Mouse (Mus musculus) C2C12 (cell line): Measurements from ENCODE around the gene Cavin2. TPM values are rescaled to one million over a fixed set of nuclear protein-coding genes. Genes with fewer than 3 reads are reported as not detected.

Source experiments
- H3K27me3 ChIP-seq: one replicate; pipeline ENCODE4 v1.6.1; 2011; ENCODE audit not compliant: control insufficient read depth, insufficient read depth, insufficient read length
- H3K36me3 ChIP-seq: one replicate; pipeline ENCODE4 v1.6.1; 2011; ENCODE audit not compliant: control insufficient read depth, insufficient read depth
- H3K4me3 ChIP-seq: one replicate; pipeline ENCODE4 v1.5.1; 2011; ENCODE audit warnings: mild to moderate bottlenecking, control low read depth; ENCODE audit not compliant: poor library complexity, insufficient read depth, severe bottlenecking
- H3K79me2 ChIP-seq: one replicate; pipeline ENCODE4 v1.6.1; 2011; ENCODE audit not compliant: control insufficient read depth, insufficient read depth
- H3K79me3 ChIP-seq: one replicate; pipeline ENCODE4 v1.6.1; 2011; ENCODE audit warnings: low read depth, control low read depth
- H3ac ChIP-seq: one replicate; pipeline ENCODE3; 2011; ENCODE audit warnings: low read depth; ENCODE audit not compliant: control insufficient read depth, insufficient read length
- CEBPB ChIP-seq: IDR thresholded peaks from one replicate; pipeline ENCODE4 v1.6.1; 2011; ENCODE audit warnings: low read depth, mild to moderate bottlenecking, control low read depth, moderate library complexity
- CTCF ChIP-seq: IDR thresholded peaks from one replicate; pipeline ENCODE4 v1.5.1; 2011; ENCODE audit not compliant: control insufficient read depth, insufficient read depth, insufficient read length
- FOSL1 ChIP-seq: IDR thresholded peaks from one replicate; pipeline ENCODE4 v1.8.0; 2011; ENCODE audit warnings: mild to moderate bottlenecking, low read length; ENCODE audit not compliant: poor library complexity, insufficient read depth, severe bottlenecking
- MAX ChIP-seq: IDR thresholded peaks from one replicate; pipeline ENCODE4 v1.6.1; 2011; ENCODE audit warnings: mild to moderate bottlenecking, control low read depth
- MYOD1 ChIP-seq: IDR thresholded peaks from one replicate; pipeline ENCODE4 v1.6.1; 2011; ENCODE audit warnings: low read depth; ENCODE audit not compliant: control insufficient read depth, insufficient read length
- MYOG ChIP-seq: IDR thresholded peaks from one replicate; pipeline ENCODE4 v1.6.1; 2011; ENCODE audit not compliant: control insufficient read depth, insufficient read length; ENCODE audit errors: extremely low read depth
- USF1 ChIP-seq: IDR thresholded peaks from one replicate; pipeline ENCODE4 v1.6.1; 2011; ENCODE audit warnings: low read depth, mild to moderate bottlenecking, control low read depth, moderate library complexity
- long read RNA-seq, 2 experiments: library from polyadenylated mRNA; unstranded; transcript quantifications; one replicate each; pipeline ENCODE4 v2.0.0; 2019 to 2020
- polyA plus RNA-seq: library from polyadenylated mRNA; unstranded; fragments of >200 nt; fragmentation: generic; extraction: Trizol; gene quantifications from one replicate; pipeline ENCODE4 v1.2.1, GENCODE M21; 2012; ENCODE audit warnings: missing spikeins

The Cavin2 gene
- polyA plus RNA-seq, result 0.29 TPM
- long read RNA-seq, experiment 1, transcript Cavin2-201 (2 exons, 3,055 nt), result major isoform, 51 of 57 reads
- long read RNA-seq, experiment 1, partial matches to known transcripts, result 0 of 57 reads
- long read RNA-seq, experiment 1, other reads (novel, unspliced or antisense), result 6 of 57 reads
- long read RNA-seq, experiment 2, transcript Cavin2-201 (2 exons, 3,055 nt), result major isoform, 326 of 334 reads
- long read RNA-seq, experiment 2, partial matches to known transcripts, result 0 of 334 reads
- long read RNA-seq, experiment 2, other reads (novel, unspliced or antisense), result 8 of 334 reads

- Histone ChIP-seq H3ac (peak within 1 kb of the TSS; percentile 10), H3K79me3 (no peaks in the 10 kb centered on the region), H3K4me3 (no peak within 1 kb of the TSS), H3K27me3 (no peaks in the 10 kb centered on the region), H3K36me3 (no peaks in the 10 kb centered on the region), H3K79me2 (no peaks in the 10 kb centered on the region)
- TF ChIP-seq MYOD1 (no peak), MAX (no peak), CEBPB (no peak), MYOG (no peak), CTCF (no peak), USF1 (no peak), FOSL1 (no peak)
These were observed at the start of gene Cavin2 for GRCm38 (mm10) chr1:51288755-51289619. Gene Cavin2, plus strand, starts transcription at chr1:51289126.

GRCm38 (mm10) chr1:51241311-51241986 lies 47.5 kb upstream of the Cavin2 start:
- no peak for TF ChIP-seq MYOD1
- TF ChIP-seq CEBPB, result no peak
- TF ChIP-seq USF1, result no peak
- TF ChIP-seq CTCF, result no peak
- TF ChIP-seq MYOG, result no peak
- TF ChIP-seq MAX, result no peak
- no peak for TF ChIP-seq FOSL1
- Histone ChIP-seq H3K79me2 (no peaks in the 10 kb centered on the region), H3K27me3 (no peaks in the 10 kb centered on the region), H3ac (no peak overlapping the region), H3K79me3 (no peaks in the 10 kb centered on the region), H3K4me3 (no peak overlapping the region), H3K36me3 (no peaks in the 10 kb centered on the region)

GRCm38 (mm10) chr1:51243294-51243693 lies 45.6 kb upstream of the Cavin2 start:
- Histone ChIP-seq H3K36me3 (no peaks in the 10 kb centered on the region), H3K79me3 (no peaks in the 10 kb centered on the region), H3K27me3 (no peaks in the 10 kb centered on the region), H3K79me2 (no peaks in the 10 kb centered on the region), H3K4me3 (no peak overlapping the region), H3ac (no peak overlapping the region)
- TF ChIP-seq CTCF (no peak), FOSL1 (peak; percentile 49), MYOG (no peak), USF1 (peak; percentile 50), MYOD1 (peak; percentile 98), CEBPB (no peak), MAX (peak; percentile 40)

- H3K27me3 ChIP-seq, result no peaks in the 10 kb centered on the region
- no peaks in the 10 kb centered on the region for H3K36me3 ChIP-seq
- TF ChIP-seq MYOG (no peak), MYOD1 (no peak), USF1 (no peak), MAX (no peak), CEBPB (no peak), FOSL1 (no peak), CTCF (no peak)
- no peaks in the 10 kb centered on the region for H3K79me2 ChIP-seq
- no peak overlapping the region for H3K4me3 ChIP-seq
- no peak overlapping the region for H3ac ChIP-seq
- H3K79me3 ChIP-seq, result no peaks in the 10 kb centered on the region
These were observed 45.1 kb upstream of the Cavin2 start for GRCm38 (mm10) chr1:51243869-51244268.

- H3ac ChIP-seq, result no peak overlapping the region
- TF ChIP-seq FOSL1 (no peak), MYOD1 (no peak), MYOG (no peak), USF1 (no peak), MAX (no peak), CEBPB (no peak), CTCF (no peak)
- H3K79me3 ChIP-seq, result no peaks in the 10 kb centered on the region
- no peaks in the 10 kb centered on the region for H3K27me3 ChIP-seq
- no peaks in the 10 kb centered on the region for H3K36me3 ChIP-seq
- H3K79me2 ChIP-seq, result no peaks in the 10 kb centered on the region
- no peak overlapping the region for H3K4me3 ChIP-seq
These were observed 43.5 kb upstream of the Cavin2 start for GRCm38 (mm10) chr1:51245381-51245780.
